Mouse (Mus musculus) stomach, postnatal 0 days (tissue): ENCODE data around the gene C530008M17Rik. TPM values are rescaled to one million over a fixed set of nuclear protein-coding genes. Genes with fewer than 3 reads are reported as not detected.

Source experiments
- ATAC-seq: fragments of 200-750 bp; cut with Nextera tagmentation; 2 replicates; pipeline ENCODE4 v1.8.0; 2017; ENCODE audit not compliant: low FRiP score, low TSS enrichment
- DNase-seq: peaks from one replicate; pipeline ENCODE4 v3.0.0-alpha.2; 2016; ENCODE audit warnings: low spot score
- H3K27ac ChIP-seq: fragments of 300-500 bp; sonication (generic); replicated peaks from 2 replicates; pipeline ENCODE4 v1.5.1; 2014; ENCODE audit warnings: mild to moderate bottlenecking, control low read depth
- H3K27me3 ChIP-seq: fragments of 300-500 bp; sonication (generic); 2 replicates; pipeline ENCODE4 v1.6.1; 2014; ENCODE audit warnings: low read length; ENCODE audit not compliant: control insufficient read depth, insufficient read depth
- H3K36me3 ChIP-seq: fragments of 300-500 bp; sonication (generic); 2 replicates; pipeline ENCODE4 v1.6.1; 2014; ENCODE audit warnings: low read length, mixed read lengths; ENCODE audit not compliant: control insufficient read depth, insufficient read depth
- H3K4me1 ChIP-seq: fragments of 300-500 bp; sonication (generic); replicated peaks from 2 replicates; pipeline ENCODE4 v1.6.1; 2014; ENCODE audit warnings: antibody characterized with exemption; ENCODE audit not compliant: control insufficient read depth, insufficient read depth
- H3K4me2 ChIP-seq: fragments of 300-500 bp; sonication (generic); replicated peaks from 2 replicates; pipeline ENCODE4 v1.6.1; 2014; ENCODE audit warnings: low read depth, mild to moderate bottlenecking, control low read depth, moderate library complexity
- H3K4me3 ChIP-seq: fragments of 300-500 bp; sonication (generic); 2 replicates; pipeline ENCODE4 v1.5.1; 2014; ENCODE audit warnings: low read depth, low read length, control low read depth
- H3K9ac ChIP-seq: fragments of 300-500 bp; sonication (generic); 2 replicates; pipeline ENCODE4 v1.6.1; 2014; ENCODE audit warnings: mild to moderate bottlenecking, low read length, control low read depth, mixed read lengths
- H3K9me3 ChIP-seq: fragments of 300-500 bp; sonication (generic); 2 replicates; pipeline ENCODE4 v1.6.1; 2016; ENCODE audit warnings: low read length; ENCODE audit not compliant: control insufficient read depth
- CTCF ChIP-seq: IDR thresholded peaks from 2 replicates; pipeline ENCODE4 v1.5.1; 2016; ENCODE audit warnings: antibody characterized with exemption, low read depth, mild to moderate bottlenecking, moderate library complexity
- EP300 ChIP-seq: optimal IDR thresholded peaks from 2 replicates; pipeline ENCODE3; 2016; ENCODE audit warnings: antibody characterized with exemption
- WGBS: fragments of 180-500 bp; shearing (Covaris S2); extraction: QIAGEN DNeasy Blood & Tissue Kit; methylation state at CpG from one replicate; pipeline ENCODE4 v1.1.7; 2014; 5-methylcytosine and 5-hydroxymethylcytosine counted together
- polyA plus RNA-seq: library from polyadenylated mRNA; unstranded; fragments of >200 nt; fragmentation: Nextera tagmentation; extraction: Ambion mirVana; gene quantifications from 2 replicates; pipeline ENCODE4 v1.2.1, GENCODE M21; 2015

C530008M17Rik gene
- polyA plus RNA-seq, 1 experiment from 2014 or later: 3.6 TPM

DNA sequence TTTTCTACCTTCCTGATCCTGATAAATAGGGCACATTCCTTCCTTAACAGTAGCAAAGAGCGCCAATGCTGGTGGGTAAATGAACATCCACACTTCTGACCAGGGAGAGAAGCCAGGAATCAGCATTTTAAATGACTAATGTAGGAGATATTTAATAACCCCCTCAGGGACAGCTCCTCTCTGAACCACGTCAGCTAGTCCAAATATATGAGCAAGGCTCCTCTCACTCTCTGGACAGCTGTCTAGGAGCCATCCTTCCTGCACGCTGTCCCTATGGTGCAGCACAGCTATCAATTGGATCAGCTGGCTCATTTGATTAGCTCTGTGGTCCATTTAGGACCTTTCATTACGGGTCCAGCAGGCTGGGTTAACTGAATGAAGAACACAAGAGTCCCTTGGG, 266.5 kb downstream of the C530008M17Rik start:
- Histone ChIP-seq H3K4me3 (no peak overlapping the region), H3K9ac (no peak overlapping the region), H3K4me2 (no peak overlapping the region), H3K27me3 (no peaks in the 10 kb centered on the region), H3K9me3 (no peaks in the 10 kb centered on the region), H3K36me3 (peaks cover 12% of the 10 kb centered on the region; the same call in 1 of the 2 replicates), H3K27ac (no peak overlapping the region), H3K4me1 (no peaks in the 10 kb centered on the region)
- 78% methylated on average over 4 of the region's 4 CpGs for WGBS
- ATAC-seq (no peak), DNase-seq (no peak)
- no peak for TF ChIP-seq EP300
- TF ChIP-seq CTCF: no peak

Other genes with a start within 250 kb of the C530008M17Rik start
- not detected in 2 replicates for gene Gm7271, start 172.5 kb upstream of the C530008M17Rik start, polyA plus RNA-seq
- 14.7 and 15.1 TPM in 2 replicates for gene Exoc1, start 127.2 kb upstream of the C530008M17Rik start, polyA plus RNA-seq
- 1.7 and 1.9 TPM in 2 replicates for gene Cep135, start 67.8 kb upstream of the C530008M17Rik start, polyA plus RNA-seq
- 7.0 and 7.4 TPM in 2 replicates for gene Aasdh, start 249.0 kb downstream of the C530008M17Rik start, polyA plus RNA-seq